Mouse (Mus musculus) cerebellum, adult 2 months (tissue): ENCODE measurements around the gene Tbc1d9b. TPM values are rescaled to one million over a fixed set of nuclear protein-coding genes. Genes with fewer than 3 reads are reported as not detected.

Experiments used
- DNase-seq, 2 experiments: peaks; one replicate each; pipeline ENCODE4 v3.0.0; 2021
- H3K27ac ChIP-seq: fragments of 200-500 bp; 2 replicates; pipeline ENCODE4 v1.5.1; 2012; ENCODE audit warnings: low read length, control low read depth, inconsistent platforms; ENCODE audit not compliant: insufficient read depth
- H3K27me3 ChIP-seq: fragments of 200-500 bp; 2 replicates; pipeline ENCODE4 v1.6.1; 2012; ENCODE audit warnings: inconsistent platforms, mild to moderate bottlenecking, low read length, moderate library complexity; ENCODE audit not compliant: control insufficient read depth, insufficient read depth
- H3K4me1 ChIP-seq: fragments of 200-500 bp; 2 replicates; pipeline ENCODE4 v1.6.1; 2011; ENCODE audit warnings: low read length; ENCODE audit not compliant: control insufficient read depth, insufficient read depth
- H3K4me3 ChIP-seq: fragments of 200-500 bp; replicated peaks from 2 replicates; pipeline ENCODE3; 2011; ENCODE audit warnings: mild to moderate bottlenecking, low read depth, low read length, control low read depth; ENCODE audit not compliant: insufficient read depth
- CTCF ChIP-seq: fragments of 200-500 bp; IDR thresholded peaks from 2 replicates; pipeline ENCODE4 v1.5.1; 2011; ENCODE audit warnings: low read depth, mild to moderate bottlenecking, control low read depth, low read length, moderate library complexity, borderline replicate concordance; ENCODE audit not compliant: insufficient read depth
- POLR2A ChIP-seq: fragments of 200-500 bp; IDR thresholded peaks from 2 replicates; pipeline ENCODE4 v1.6.1; 2011; ENCODE audit warnings: low read length, control low read depth, borderline replicate concordance; ENCODE audit not compliant: insufficient read depth
- WGBS: fragments of 180-500 bp; shearing (Covaris S2); methylation state at CpG from one replicate; pipeline ENCODE4 v1.1.7; 2018; 5-methylcytosine and 5-hydroxymethylcytosine counted together
- polyA plus RNA-seq: library from polyadenylated mRNA; depleted of rRNA; stranded (reverse); fragments of >200 nt; gene quantifications from 2 replicates; pipeline ENCODE4 v1.2.3, GENCODE M21; 2012

The Tbc1d9b gene
- polyA plus RNA-seq, 1 experiment = 124 TPM

DNA sequence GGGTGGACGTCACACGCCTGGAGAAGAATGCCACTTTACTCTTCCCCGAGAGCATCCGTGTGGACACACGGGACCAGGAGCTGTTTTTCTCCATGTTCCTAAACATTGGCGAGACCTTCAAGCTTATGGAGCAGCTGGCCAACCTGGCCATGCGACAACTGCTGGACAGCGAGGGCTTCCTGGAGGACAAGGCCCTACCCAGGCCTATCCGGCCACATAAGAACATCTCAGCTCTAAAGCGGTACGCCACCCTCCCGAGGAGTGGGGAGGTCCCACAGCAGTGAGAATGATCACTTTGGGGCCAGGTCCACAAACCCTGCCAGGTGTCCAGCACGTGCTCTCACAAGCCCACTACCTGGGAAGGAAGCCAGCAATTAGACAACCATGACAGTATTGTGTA lies 14.9 kb downstream of the Tbc1d9b start:
- Histone ChIP-seq H3K27me3 (no peaks in the 10 kb centered on the region), H3K4me3 (no peak overlapping the region), H3K27ac (peak overlapping the region; percentile 9), H3K4me1 (peaks cover 27% of the 10 kb centered on the region)
- DNase-seq = no peak
- 55% methylated on average over 13 of the region's 13 CpGs for WGBS
- TF ChIP-seq CTCF = no peak
- no peak for TF ChIP-seq POLR2A

DNA sequence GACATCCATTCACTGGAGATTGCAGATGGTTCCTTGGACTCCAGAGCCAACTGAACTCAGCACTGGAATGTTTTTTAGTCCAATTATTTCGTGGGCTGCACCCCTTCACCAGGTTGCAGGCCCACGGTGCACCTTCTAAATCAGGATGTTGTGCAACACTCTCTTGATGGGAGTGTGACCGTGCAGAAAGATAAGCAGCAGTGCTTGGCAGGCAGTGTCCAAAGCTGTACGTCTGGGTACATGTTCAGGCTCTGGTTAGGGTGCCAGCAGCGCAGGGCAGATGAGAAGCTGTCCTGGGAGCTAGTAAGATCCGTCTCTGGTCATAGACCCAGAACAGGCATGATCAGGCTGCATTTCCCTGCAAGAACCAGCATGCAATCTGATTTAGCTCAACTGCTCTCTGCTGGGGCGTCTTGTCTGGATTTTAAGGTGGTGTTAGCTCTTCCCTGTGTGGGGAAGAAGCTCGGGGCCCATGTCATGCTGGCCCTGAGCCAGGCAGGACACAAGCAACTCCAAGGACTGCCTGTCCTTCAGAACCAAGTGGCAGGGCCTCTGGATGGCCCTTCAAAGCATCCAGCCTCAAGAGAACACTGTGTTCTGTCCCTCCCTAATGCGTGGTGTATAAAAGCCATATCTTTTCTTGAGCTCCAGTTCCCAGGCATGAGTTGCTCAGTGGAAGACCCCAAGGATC lies 16.2 kb downstream of the Tbc1d9b start:
- Histone ChIP-seq H3K27ac (no peak overlapping the region), H3K4me3 (no peak overlapping the region), H3K4me1 (peaks cover 27% of the 10 kb centered on the region), H3K27me3 (no peaks in the 10 kb centered on the region)
- DNase-seq = no peak
- no peak for TF ChIP-seq POLR2A
- no peak for TF ChIP-seq CTCF
- 79% methylated on average over 9 of the region's 9 CpGs for WGBS

DNA sequence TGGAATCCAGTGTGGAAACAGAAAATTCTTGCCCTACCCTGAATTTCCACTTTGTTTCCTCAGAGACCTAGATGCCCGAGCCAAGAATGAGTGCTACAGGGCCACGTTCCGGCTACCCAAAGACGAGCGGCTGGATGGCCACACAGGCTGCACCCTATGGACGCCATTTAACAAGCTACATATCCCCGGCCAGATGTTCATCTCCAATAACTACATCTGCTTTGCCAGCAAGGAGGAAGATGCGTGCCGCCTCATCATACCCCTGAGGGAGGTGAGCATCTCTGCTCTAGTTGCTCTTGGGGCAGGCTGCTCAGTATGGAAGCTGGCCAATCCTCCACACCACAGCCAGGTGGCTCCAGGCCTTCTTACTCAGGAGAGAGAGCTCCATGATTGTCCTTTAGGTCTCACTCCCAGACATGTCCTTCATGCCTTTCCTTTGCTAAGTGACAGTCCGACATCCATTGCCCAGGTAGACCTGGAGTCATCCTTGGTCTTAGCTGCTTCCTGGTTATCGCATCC lies 16.8 kb downstream of the Tbc1d9b start:
- no peak for TF ChIP-seq POLR2A
- TF ChIP-seq CTCF = peak; percentile 26; the same call in 1 of the 2 replicates
- 73% methylated on average over 11 of the region's 11 CpGs for WGBS

DNA sequence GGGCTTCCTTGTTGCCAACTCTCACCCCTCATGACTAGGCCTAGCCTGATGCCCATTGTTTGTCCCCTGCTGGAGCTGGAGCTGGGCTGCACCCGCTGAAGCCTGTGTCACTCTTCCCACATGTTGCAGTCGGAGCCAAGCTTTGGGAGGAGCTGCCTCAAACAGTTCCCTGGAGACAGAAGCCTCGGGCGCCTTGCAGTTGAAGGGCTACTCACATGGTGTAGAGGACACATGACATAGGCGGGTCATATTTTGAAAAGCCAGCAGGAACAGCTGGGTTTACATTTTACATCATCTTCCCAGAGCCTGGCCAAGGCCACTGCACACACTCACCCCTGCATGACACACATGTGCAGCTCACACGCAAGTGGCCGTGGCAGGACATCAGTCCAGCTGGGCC lies 18.0 kb downstream of the Tbc1d9b start:
- 72% methylated on average over 7 of the region's 7 CpGs for WGBS
- no peak for DNase-seq
- TF ChIP-seq POLR2A = no peak
- no peak for TF ChIP-seq CTCF
- peaks cover 27% of the 10 kb centered on the region for H3K4me1 ChIP-seq
- no peak overlapping the region for H3K4me3 ChIP-seq
- no peaks in the 10 kb centered on the region for H3K27me3 ChIP-seq
- H3K27ac ChIP-seq = no peak overlapping the region

More for the DNA sequence above, 16.8 kb downstream of the Tbc1d9b start:
- Histone ChIP-seq H3K27ac (no peak overlapping the region), H3K4me1 (peaks cover 27% of the 10 kb centered on the region), H3K27me3 (no peaks in the 10 kb centered on the region), H3K4me3 (no peak overlapping the region)
- peak; percentile 47 to 66 for DNase-seq

DNA sequence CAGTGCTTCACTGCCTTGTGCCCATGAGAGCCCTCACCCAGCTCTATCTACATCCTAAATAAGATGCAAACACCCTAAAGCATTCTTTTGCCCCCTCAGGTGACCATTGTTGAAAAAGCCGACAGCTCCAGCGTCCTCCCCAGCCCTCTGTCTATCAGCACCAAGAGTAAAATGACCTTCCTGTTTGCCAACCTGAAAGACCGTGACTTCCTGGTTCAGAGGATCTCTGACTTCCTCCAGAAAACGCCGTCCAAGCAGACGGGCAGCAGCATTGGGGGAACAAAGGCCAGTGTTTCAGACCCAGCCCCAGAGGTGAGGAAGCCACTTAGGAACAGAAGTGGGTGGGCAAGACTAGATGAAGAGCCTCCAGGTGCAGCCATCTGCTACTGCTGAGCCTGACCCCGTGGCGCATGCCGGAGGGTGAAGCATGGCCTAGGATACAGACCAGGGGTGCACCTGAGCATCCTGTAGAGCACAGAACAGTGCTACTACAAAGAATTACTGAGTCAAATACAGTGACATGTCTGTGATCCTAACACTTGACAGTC lies 18.5 kb downstream of the Tbc1d9b start:
- H3K27ac ChIP-seq = no peak overlapping the region
- WGBS = 93% methylated on average over 9 of the region's 9 CpGs
- no peak for TF ChIP-seq POLR2A
- TF ChIP-seq CTCF = no peak
- peaks cover 27% of the 10 kb centered on the region for H3K4me1 ChIP-seq
- H3K4me3 ChIP-seq = no peak overlapping the region
- no peak for DNase-seq
- H3K27me3 ChIP-seq = no peaks in the 10 kb centered on the region

DNA sequence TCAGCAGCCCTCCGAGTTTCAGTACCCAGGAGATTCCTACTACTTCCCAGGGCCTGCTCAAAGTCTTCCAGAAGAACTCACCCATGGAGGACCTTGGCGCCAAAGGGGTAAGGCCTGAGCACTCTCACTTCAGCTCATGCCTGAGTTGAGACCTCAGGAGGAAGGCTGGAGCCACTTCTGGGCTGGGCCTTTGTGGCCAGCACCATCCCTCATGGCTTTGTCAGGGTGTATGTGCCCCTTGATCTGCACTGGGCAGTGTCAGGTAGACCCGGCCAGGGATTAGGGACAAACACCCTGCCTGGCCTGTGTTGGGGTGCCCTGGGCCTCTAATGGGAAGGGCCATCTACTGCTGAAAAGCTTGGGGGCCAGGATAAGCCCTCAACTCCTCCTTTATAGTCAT lies 20.2 kb downstream of the Tbc1d9b start:
- H3K4me3 ChIP-seq = no peak overlapping the region
- no peaks in the 10 kb centered on the region for H3K27me3 ChIP-seq
- 84% methylated on average over 3 of the region's 3 CpGs for WGBS
- DNase-seq = no peak
- TF ChIP-seq POLR2A (no peak), CTCF (no peak)
- H3K27ac ChIP-seq = no peak overlapping the region
- H3K4me1 ChIP-seq = peaks cover 12% of the 10 kb centered on the region

DNA sequence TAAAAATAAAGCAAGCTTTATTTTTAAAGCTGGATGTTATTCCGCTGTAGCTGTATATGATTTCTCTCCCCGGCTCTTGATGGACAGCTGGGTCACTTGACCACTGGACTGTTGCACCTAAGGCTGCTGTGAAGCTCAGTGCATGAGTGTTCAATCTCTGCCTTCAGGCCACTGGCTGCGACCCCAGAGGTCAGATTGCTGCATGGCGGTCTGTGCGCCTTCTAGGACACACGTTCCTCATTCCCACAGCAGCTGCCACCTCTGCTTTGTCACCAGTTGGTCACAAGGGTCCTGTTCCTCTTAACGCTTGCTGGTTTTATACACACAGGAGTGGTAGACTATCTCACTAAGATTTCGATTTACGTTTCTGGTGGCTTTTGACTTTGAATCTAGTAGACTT lies 23.0 kb downstream of the Tbc1d9b start:
- no peak overlapping the region for H3K4me3 ChIP-seq
- 84% methylated on average over 9 of the region's 9 CpGs for WGBS
- DNase-seq = no peak
- H3K27me3 ChIP-seq = no peaks in the 10 kb centered on the region
- peaks cover 10% of the 10 kb centered on the region for H3K4me1 ChIP-seq
- H3K27ac ChIP-seq = no peak overlapping the region
- TF ChIP-seq POLR2A (no peak), CTCF (no peak)
